Mouse (Mus musculus) liver, postnatal 0 days (tissue): Measurements from ENCODE around the gene Lonp1.

Experiments
- CTCF ChIP-seq: sonication (generic); IDR thresholded peaks from 2 replicates; pipeline ENCODE4 v1.5.1; 2016; ENCODE audit warnings: antibody characterized with exemption, low read depth
- EP300 ChIP-seq: IDR thresholded peaks from 2 replicates; pipeline ENCODE4 v1.6.1; 2016; ENCODE audit warnings: antibody characterized with exemption, low read depth, mild to moderate bottlenecking

- TF ChIP-seq CTCF (no peak), EP300 (no peak)
These were observed 427 bp downstream of the Lonp1 start for GRCm38 (mm10) chr17:56626260-56626659.
